Mouse (Mus musculus) midbrain, embryonic 15.5 days (tissue): ENCODE results near the gene Wdfy3. TPM values are rescaled to one million over a fixed set of nuclear protein-coding genes. Genes with fewer than 3 reads are reported as not detected.
"Not testable (repeated sequence)": the region's sequence is repeated elsewhere in the genome, so short reads cannot be mapped to it uniquely, and the experiment has no call there.

Experiments used
- ATAC-seq: fragments of 200-750 bp; cut with Nextera tagmentation; replicated peaks from 2 replicates; pipeline ENCODE4 v1.8.0; 2017; ENCODE audit warnings: moderate TSS enrichment
- H3K27ac ChIP-seq: fragments of 300-500 bp; sonication (generic); 2 replicates; pipeline ENCODE4 v1.5.1; 2015; ENCODE audit warnings: mild to moderate bottlenecking, inconsistent platforms
- H3K27me3 ChIP-seq: fragments of 300-500 bp; sonication (generic); replicated peaks from 2 replicates; pipeline ENCODE4 v1.6.1; 2015; ENCODE audit warnings: inconsistent platforms
- H3K36me3 ChIP-seq: fragments of 300-500 bp; sonication (generic); replicated peaks from 2 replicates; pipeline ENCODE4 v1.6.1; 2015; ENCODE audit warnings: inconsistent platforms
- H3K4me1 ChIP-seq: fragments of 300-500 bp; sonication (generic); 2 replicates; pipeline ENCODE4 v1.6.1; 2015; ENCODE audit warnings: inconsistent platforms
- H3K4me2 ChIP-seq: fragments of 300-500 bp; sonication (generic); 2 replicates; pipeline ENCODE4 v1.6.1; 2015; ENCODE audit warnings: inconsistent platforms, mild to moderate bottlenecking, moderate library complexity
- H3K4me3 ChIP-seq: fragments of 300-500 bp; sonication (generic); 2 replicates; pipeline ENCODE4 v1.5.1; 2015; ENCODE audit warnings: mild to moderate bottlenecking, inconsistent platforms
- H3K9ac ChIP-seq: fragments of 300-500 bp; sonication (generic); 2 replicates; pipeline ENCODE4 v1.6.1; 2015; ENCODE audit warnings: mild to moderate bottlenecking, inconsistent platforms
- H3K9me3 ChIP-seq: fragments of 300-500 bp; sonication (generic); 2 replicates; pipeline ENCODE4 v1.6.1; 2016; ENCODE audit warnings: inconsistent platforms
- WGBS: fragments of 180-500 bp; shearing (Covaris S2); methylation state at CpG from one replicate; pipeline ENCODE4 v1.1.7; 2015; ENCODE audit warnings: mixed read lengths; 5-methylcytosine and 5-hydroxymethylcytosine counted together
- polyA plus RNA-seq: library from polyadenylated mRNA; unstranded; fragments of >200 nt; fragmentation: Nextera tagmentation; extraction: Ambion mirVana; gene quantifications from 2 replicates; pipeline ENCODE4 v1.2.1, GENCODE M21; 2015

Wdfy3 gene
- polyA plus RNA-seq, 1 experiment from 2014 or later: 33.5 TPM

- Histone ChIP-seq H3K9me3 (no peaks in the 10 kb centered on the region), H3K4me2 (no peak overlapping the region), H3K4me3 (no peak overlapping the region), H3K36me3 (no peaks in the 10 kb centered on the region), H3K9ac (no peak overlapping the region), H3K27ac (no peak overlapping the region), H3K27me3 (no peaks in the 10 kb centered on the region), H3K4me1 (0 out of 2 replicates have a peak, but pooled peaks cover 2% of the 10 kb centered on the region)
- WGBS: 92% methylated on average over 7 of the region's 7 CpGs
- no peak for ATAC-seq
Observed at GRCm38 (mm10) chr5:101992969-101993670, 76.6 kb downstream of the Wdfy3 start.

- H3K9ac ChIP-seq: no peak overlapping the region
- H3K4me3 ChIP-seq: no peak overlapping the region
- no peaks in the 10 kb centered on the region for H3K27me3 ChIP-seq
- no peak for ATAC-seq
- H3K36me3 ChIP-seq: no peaks in the 10 kb centered on the region
- H3K4me1 ChIP-seq: peaks cover 2% of the 10 kb centered on the region; the same call in 1 of the 2 replicates
- H3K9me3 ChIP-seq: no peaks in the 10 kb centered on the region
- whole genome bisulfite sequencing: 90% methylated on average over 7 of the region's 7 CpGs
- H3K4me2 ChIP-seq: no peak overlapping the region
- H3K27ac ChIP-seq: peak overlapping the region; percentile 25; the same call in 1 of the 2 replicates
Observed at GRCm38 (mm10) chr5:101990298-101990845, 79.3 kb downstream of the Wdfy3 start.

- Histone ChIP-seq H3K4me3 (no peak overlapping the region), H3K9ac (no peak overlapping the region), H3K4me1 (peaks cover 3% of the 10 kb centered on the region; the same call in 1 of the 2 replicates), H3K36me3 (no peaks in the 10 kb centered on the region), H3K9me3 (no peaks in the 10 kb centered on the region), H3K4me2 (no peak overlapping the region), H3K27ac (no peak overlapping the region), H3K27me3 (no peaks in the 10 kb centered on the region)
- WGBS: 78% methylated on average over 10 of the region's 10 CpGs
- ATAC-seq: no peak
Observed at GRCm38 (mm10) chr5:101988476-101988875, 81.2 kb downstream of the Wdfy3 start.

GRCm38 (mm10) chr5:101986694-101987093 lies 83.0 kb downstream of the Wdfy3 start:
- no peaks in the 10 kb centered on the region for H3K9me3 ChIP-seq
- no peak overlapping the region for H3K4me3 ChIP-seq
- H3K27ac ChIP-seq: no peak overlapping the region
- H3K27me3 ChIP-seq: no peaks in the 10 kb centered on the region
- H3K9ac ChIP-seq: no peak overlapping the region
- no peak overlapping the region for H3K4me2 ChIP-seq
- 70% methylated on average over 3 of the region's 3 CpGs for WGBS
- ATAC-seq: no peak
- no peaks in the 10 kb centered on the region for H3K36me3 ChIP-seq
- H3K4me1 ChIP-seq: peaks cover 13% of the 10 kb centered on the region

GRCm38 (mm10) chr5:101982239-101982638 lies 87.5 kb downstream of the Wdfy3 start:
- H3K27ac ChIP-seq: no peak overlapping the region
- H3K9me3 ChIP-seq: no peaks in the 10 kb centered on the region
- no peak overlapping the region for H3K9ac ChIP-seq
- H3K36me3 ChIP-seq: peaks cover 3% of the 10 kb centered on the region; the same call in 1 of the 2 replicates
- H3K4me2 ChIP-seq: no peak overlapping the region
- 64% methylated on average over 5 of the region's 5 CpGs for WGBS
- peaks cover 13% of the 10 kb centered on the region for H3K4me1 ChIP-seq
- H3K4me3 ChIP-seq: no peak overlapping the region
- H3K27me3 ChIP-seq: no peaks in the 10 kb centered on the region
- no peak for ATAC-seq

- Histone ChIP-seq H3K4me1 (peaks cover 13% of the 10 kb centered on the region), H3K4me3 (no peak overlapping the region), H3K27me3 (no peaks in the 10 kb centered on the region), H3K4me2 (no peak overlapping the region), H3K9ac (no peak overlapping the region), H3K27ac (no peak overlapping the region), H3K36me3 (peaks cover 3% of the 10 kb centered on the region; the same call in 1 of the 2 replicates), H3K9me3 (no peaks in the 10 kb centered on the region)
- 91% methylated on average over 6 of the region's 6 CpGs for WGBS
- ATAC-seq: no peak
Observed at GRCm38 (mm10) chr5:101979594-101979993, 90.1 kb downstream of the Wdfy3 start.

- 82% methylated on average over 4 of the region's 4 CpGs for WGBS
- H3K27me3 ChIP-seq: not testable (repeated sequence)
Observed at GRCm38 (mm10) chr5:101972594-101972993, 97.1 kb downstream of the Wdfy3 start.

GRCm38 (mm10) chr5:101968153-101968851 lies 101.4 kb downstream of the Wdfy3 start:
- no peak for ATAC-seq

More at GRCm38 (mm10) chr5:101972594-101972993, 97.1 kb downstream of the Wdfy3 start:
- not testable (repeated sequence) for H3K4me3 ChIP-seq, ATAC-seq, H3K36me3 ChIP-seq, H3K4me2 ChIP-seq, H3K9ac ChIP-seq, H3K27ac ChIP-seq, H3K9me3 ChIP-seq, H3K4me1 ChIP-seq

GRCm38 (mm10) chr5:101967832-101968152 lies 101.9 kb downstream of the Wdfy3 start:
- no peak for ATAC-seq
- Histone ChIP-seq H3K27ac (0 out of 2 replicates have a peak overlapping the region, but pooled peaks have one; percentile 25), H3K4me1 (peaks cover 11% of the 10 kb centered on the region; the same call in 1 of the 2 replicates), H3K36me3 (0 out of 2 replicates have a peak, but pooled peaks cover 6% of the 10 kb centered on the region), H3K9ac (no peak overlapping the region), H3K4me3 (no peak overlapping the region), H3K4me2 (no peak overlapping the region), H3K9me3 (no peaks in the 10 kb centered on the region), H3K27me3 (no peaks in the 10 kb centered on the region)
- 84% methylated on average over 2 of the region's 2 CpGs for WGBS

More at GRCm38 (mm10) chr5:101968153-101968851, 101.4 kb downstream of the Wdfy3 start:
- Histone ChIP-seq H3K4me1 (peaks cover 6% of the 10 kb centered on the region; the same call in 1 of the 2 replicates), H3K9ac (no peak overlapping the region), H3K36me3 (0 out of 2 replicates have a peak, but pooled peaks cover 6% of the 10 kb centered on the region), H3K27me3 (no peaks in the 10 kb centered on the region), H3K4me3 (no peak overlapping the region), H3K27ac (0 out of 2 replicates have a peak overlapping the region, but pooled peaks have one; percentile 25), H3K9me3 (no peaks in the 10 kb centered on the region), H3K4me2 (no peak overlapping the region)
- WGBS: 77% methylated on average over 12 of the region's 12 CpGs

- Histone ChIP-seq H3K36me3 (0 out of 2 replicates have a peak, but pooled peaks cover 2% of the 10 kb centered on the region), H3K4me1 (peaks cover 14% of the 10 kb centered on the region; the same call in 1 of the 2 replicates), H3K4me3 (no peak overlapping the region), H3K4me2 (no peak overlapping the region), H3K9ac (no peak overlapping the region), H3K27ac (peak overlapping the region; percentile 48; the same call in 1 of the 2 replicates), H3K9me3 (no peaks in the 10 kb centered on the region), H3K27me3 (no peaks in the 10 kb centered on the region)
- 65% methylated on average over 4 of the region's 4 CpGs for WGBS
- ATAC-seq: 0 out of 2 replicates have a peak, but pooled peaks have one; percentile 31
Observed at GRCm38 (mm10) chr5:101962824-101963223, 106.9 kb downstream of the Wdfy3 start.

- H3K4me2 ChIP-seq: no peak overlapping the region
- H3K4me1 ChIP-seq: peaks cover 14% of the 10 kb centered on the region; the same call in 1 of the 2 replicates
- ATAC-seq: no peak
- no peak overlapping the region for H3K9ac ChIP-seq
- H3K27ac ChIP-seq: no peak overlapping the region
- H3K9me3 ChIP-seq: no peaks in the 10 kb centered on the region
- WGBS: 96% methylated on average over 13 of the region's 13 CpGs
- H3K27me3 ChIP-seq: no peaks in the 10 kb centered on the region
- no peak overlapping the region for H3K4me3 ChIP-seq
- peaks cover 4% of the 10 kb centered on the region; the same call in 1 of the 2 replicates for H3K36me3 ChIP-seq
Observed at GRCm38 (mm10) chr5:101959369-101959768, 110.4 kb downstream of the Wdfy3 start.

GRCm38 (mm10) chr5:101958941-101959340 lies 110.8 kb downstream of the Wdfy3 start:
- Histone ChIP-seq H3K36me3 (peaks cover 4% of the 10 kb centered on the region; the same call in 1 of the 2 replicates), H3K27ac (no peak overlapping the region)

More at GRCm38 (mm10) chr5:101958941-101959340, 110.8 kb downstream of the Wdfy3 start:
- no peak overlapping the region for H3K4me3 ChIP-seq
- no peaks in the 10 kb centered on the region for H3K9me3 ChIP-seq
- no peaks in the 10 kb centered on the region for H3K27me3 ChIP-seq
- WGBS: 83% methylated on average over 4 of the region's 4 CpGs
- no peak for ATAC-seq
- H3K9ac ChIP-seq: no peak overlapping the region
- H3K4me2 ChIP-seq: no peak overlapping the region
- peaks cover 13% of the 10 kb centered on the region; the same call in 1 of the 2 replicates for H3K4me1 ChIP-seq
